Mouse (Mus musculus) urinary bladder, postnatal 25 days (tissue): ENCODE measurements around the gene Mab21l1.

ENCODE experiments used
- DNase-seq: peaks from one replicate; pipeline ENCODE4 v3.0.0; 2022; ENCODE audit warnings: low spot score

The Mab21l1 gene

DNA sequence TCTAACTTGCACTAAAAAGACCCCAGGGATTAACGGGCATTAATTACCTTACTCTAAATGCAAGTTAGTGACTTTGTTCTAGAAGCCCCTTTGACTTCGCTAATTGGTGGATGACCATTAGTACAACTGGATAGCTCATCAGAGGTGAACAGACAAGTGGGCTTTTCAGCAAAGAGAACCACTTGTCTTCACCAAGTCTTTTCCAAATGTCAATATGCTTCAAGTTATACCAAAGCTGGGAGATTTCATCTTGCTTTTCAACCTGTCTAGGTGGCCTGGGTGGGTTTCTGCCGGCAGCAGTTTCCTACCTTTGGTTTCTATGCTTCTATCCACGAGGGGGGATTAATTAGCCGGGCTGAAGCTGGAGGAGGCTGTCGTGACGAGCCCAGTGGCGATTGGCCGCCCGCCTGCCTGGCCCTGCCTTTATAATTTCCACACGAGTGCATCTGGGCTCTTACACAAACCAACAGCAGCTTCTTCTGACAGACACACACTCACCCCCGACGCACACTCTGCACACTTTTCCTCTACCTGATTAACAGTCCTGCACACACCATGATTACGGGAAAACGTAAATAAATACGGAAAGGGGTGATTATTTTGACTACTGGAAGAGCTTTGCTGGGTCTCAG, at the start of gene Mab21l1:
Mab21l1 (plus strand) TSS at position 455 of the 632 bp plus-strand sequence.
- no peak for DNase-seq

DNA sequence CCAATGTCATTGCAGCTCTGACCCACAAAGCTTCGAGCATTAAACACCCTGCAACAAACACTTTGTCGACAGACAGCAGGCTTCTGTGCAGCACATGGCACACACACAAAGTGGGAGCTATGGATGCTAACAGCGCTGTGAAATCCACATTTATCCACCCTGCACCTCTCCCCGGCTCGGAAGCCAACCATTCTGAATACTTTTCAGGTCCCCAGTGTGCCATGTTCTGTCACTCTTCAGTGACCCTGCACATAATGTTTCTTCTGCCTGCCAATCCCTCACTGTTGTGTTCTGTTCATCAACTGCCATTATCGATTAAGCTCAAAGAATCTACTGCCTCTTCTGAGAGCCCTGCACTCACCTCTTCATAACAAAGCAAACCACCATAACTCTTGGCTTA, 48.6 kb upstream of the Mab21l1 start:
- no peak for DNase-seq

GRCm38 (mm10) chr3:55741428-55741827, 40.9 kb upstream of the Mab21l1 start:
- no peak for DNase-seq

GRCm38 (mm10) chr3:55742218-55742617, 40.1 kb upstream of the Mab21l1 start:
- no peak for DNase-seq

DNA sequence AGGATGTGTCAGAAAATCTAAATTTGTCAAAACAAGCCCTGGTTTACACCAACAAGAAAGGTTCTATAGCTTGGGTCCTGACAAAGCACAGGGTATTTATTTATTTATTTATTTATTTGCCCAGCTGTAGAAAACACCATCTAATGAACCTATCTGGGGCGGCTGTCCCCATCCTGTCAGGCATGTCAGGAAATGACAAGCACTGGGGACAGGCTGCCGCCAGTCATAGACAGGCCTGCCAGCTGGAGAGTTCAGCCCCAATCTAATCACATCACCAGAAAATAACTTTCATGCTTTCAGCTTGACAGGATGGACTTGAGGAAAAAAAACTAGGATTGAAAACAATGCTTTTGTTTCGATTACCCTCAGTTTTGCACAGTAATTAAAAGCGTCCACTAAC, 39.7 kb upstream of the Mab21l1 start:
- DNase-seq = no peak

GRCm38 (mm10) chr3:55743885-55744284, 38.4 kb upstream of the Mab21l1 start:
- no peak for DNase-seq

DNA sequence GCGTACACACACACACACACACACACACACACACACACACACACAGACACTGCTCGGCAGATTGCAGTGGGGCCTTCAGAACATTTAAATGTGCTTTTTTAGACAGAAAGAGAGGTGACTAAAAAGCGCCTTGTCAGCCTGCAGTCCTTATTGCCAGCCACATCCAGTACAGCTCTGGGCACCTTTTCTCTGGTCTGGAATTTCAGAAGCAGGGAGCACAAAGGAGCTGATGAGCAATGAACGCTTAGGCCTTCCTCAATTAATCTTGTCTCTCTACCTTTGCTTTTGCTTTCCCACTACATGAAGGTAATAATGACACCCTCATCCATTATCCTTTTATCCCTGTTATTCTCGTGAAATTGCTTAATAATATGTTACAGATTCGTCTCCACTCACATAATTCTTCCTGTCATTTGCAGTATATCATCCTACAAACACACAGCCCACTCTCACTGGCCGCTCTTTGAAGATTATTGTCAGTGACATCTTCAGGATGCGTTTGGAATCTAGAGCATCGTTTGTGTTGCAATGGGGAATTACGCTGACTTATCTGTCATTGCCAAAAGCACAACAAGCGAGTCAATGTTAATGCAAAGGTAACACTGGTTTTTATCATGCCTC, 31.8 kb upstream of the Mab21l1 start:
- DNase-seq = no peak

GRCm38 (mm10) chr3:55751363-55751762, 30.9 kb upstream of the Mab21l1 start:
- DNase-seq = no peak

GRCm38 (mm10) chr3:55752558-55752957, 29.8 kb upstream of the Mab21l1 start:
- no peak for DNase-seq

- DNase-seq = no peak
Measured at GRCm38 (mm10) chr3:55753872-55754271, 28.4 kb upstream of the Mab21l1 start.

GRCm38 (mm10) chr3:55754981-55755608, 27.2 kb upstream of the Mab21l1 start:
- DNase-seq = no peak

- no peak for DNase-seq
Measured at GRCm38 (mm10) chr3:55755805-55756601, 26.3 kb upstream of the Mab21l1 start.

- DNase-seq = no peak
Measured at GRCm38 (mm10) chr3:55756602-55757190, 25.6 kb upstream of the Mab21l1 start.

DNA sequence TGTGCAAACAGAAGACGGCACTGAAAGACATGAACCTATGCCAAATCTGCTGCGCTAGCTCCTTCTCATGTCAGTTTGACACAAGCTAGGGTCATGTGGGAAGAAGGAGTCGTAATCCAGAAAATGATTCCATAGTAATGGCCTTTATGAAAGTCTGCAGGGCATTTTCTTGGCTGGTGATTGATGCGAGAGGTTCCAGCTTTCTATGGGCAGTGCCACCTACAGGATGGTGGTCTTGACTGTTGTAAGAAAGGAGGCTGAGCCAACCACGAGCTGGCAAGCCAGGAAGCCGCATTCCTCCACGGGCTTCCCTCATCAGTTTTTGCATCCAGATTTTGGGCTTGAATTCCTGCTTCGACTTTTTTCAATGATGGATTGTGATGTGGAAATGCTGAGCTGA, 24.0 kb upstream of the Mab21l1 start:
- no peak for DNase-seq

- DNase-seq = no peak
Measured at GRCm38 (mm10) chr3:55763591-55763990, 18.7 kb upstream of the Mab21l1 start.

- DNase-seq = no peak
Measured at GRCm38 (mm10) chr3:55768654-55769053, 13.7 kb upstream of the Mab21l1 start.

DNA sequence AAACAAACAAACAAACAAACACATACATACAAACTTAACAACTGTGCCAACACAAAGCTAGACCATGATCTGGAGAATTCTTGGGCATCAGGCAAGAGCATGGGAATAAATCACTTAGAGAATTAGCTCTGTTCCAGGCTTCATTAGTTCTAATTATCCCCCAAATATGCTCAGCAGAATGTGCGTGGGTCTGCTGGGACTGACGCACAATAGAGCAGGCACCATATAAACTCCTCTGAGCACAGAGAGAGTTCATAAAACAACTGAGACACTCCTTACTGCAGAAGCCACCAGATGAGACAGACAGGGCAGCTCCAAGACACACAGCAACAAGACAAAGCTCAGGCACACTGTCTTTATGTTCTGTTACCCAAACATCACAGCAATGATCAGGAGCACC, 13.0 kb upstream of the Mab21l1 start:
- no peak for DNase-seq

DNA sequence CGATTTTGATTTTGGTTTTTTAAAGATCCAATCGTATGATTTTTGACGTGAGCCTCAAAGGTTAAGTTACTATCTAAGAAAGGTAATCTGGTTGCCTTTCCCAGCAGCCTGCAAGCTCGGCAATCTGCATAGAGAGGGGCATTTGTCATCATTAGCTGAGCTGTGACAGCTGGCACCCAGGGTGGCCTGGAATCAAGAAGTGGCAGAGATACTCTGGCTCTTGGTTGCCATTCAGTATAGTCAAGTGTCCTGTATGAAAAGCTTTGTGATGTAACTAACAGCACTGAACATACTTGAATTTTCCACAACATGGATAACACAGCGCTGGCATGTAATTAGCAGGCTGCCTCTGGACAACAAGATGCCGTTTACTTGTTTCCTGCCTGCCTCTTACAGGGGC, 8.1 kb upstream of the Mab21l1 start:
- DNase-seq = no peak

DNA sequence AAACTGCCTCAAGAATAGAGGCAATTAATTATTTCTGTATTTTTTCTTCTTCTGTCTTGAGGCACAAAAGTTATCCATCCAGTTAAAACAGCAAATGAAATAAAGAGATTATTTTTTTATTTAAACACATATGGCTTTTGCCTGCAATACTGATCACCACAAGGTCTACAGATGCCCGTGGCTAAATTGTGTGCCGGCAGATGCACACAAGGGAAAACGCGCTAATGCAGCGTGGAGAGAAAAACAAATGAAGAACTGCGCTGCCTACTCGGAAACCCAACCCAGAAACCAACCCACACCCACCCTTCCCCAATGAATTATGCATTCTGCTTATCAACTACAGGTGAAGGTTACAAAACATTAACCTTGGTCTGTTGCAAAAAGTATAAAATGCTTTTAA, 7.1 kb upstream of the Mab21l1 start:
- no peak for DNase-seq

DNA sequence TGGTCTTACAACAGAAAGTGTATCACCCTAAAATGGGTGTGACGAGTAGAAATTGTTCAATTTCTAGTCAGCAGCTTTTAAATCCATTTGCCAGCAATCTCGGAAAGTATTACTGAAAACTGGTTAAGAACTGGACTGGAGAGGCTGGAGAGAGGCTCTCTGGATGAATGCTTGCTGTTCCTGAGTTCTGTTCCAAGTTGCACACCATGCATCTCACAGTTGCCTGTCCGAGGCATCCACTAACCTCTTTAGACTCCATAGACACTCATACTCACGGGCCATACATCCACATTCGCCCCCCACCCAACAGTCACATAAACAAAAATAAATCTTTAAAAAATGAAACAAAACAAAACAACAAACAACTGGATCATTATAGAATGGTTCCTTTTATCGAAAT, 6.6 kb upstream of the Mab21l1 start:
- DNase-seq = no peak

DNA sequence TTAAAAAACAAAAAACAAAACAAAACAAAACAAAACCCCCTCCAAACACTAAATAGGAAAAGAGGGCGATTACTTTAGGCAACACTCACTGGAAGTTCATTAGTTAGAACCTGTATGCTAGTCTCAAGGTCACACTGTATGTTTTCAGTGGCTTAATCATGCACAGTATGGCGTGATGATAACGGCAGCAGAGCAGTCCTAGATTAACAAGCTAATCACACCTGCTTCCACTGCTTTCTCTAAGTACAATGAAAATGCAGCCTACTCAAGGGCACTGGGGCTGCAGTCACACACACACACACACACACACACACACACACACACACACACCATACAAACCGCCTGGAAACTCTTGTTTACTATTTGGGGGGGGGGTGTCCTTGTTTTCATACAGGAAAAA, 4.8 kb upstream of the Mab21l1 start:
- DNase-seq = no peak
